Mouse (Mus musculus): ENCODE data around the gene Mpzl1.

Gene Mpzl1

DNA sequence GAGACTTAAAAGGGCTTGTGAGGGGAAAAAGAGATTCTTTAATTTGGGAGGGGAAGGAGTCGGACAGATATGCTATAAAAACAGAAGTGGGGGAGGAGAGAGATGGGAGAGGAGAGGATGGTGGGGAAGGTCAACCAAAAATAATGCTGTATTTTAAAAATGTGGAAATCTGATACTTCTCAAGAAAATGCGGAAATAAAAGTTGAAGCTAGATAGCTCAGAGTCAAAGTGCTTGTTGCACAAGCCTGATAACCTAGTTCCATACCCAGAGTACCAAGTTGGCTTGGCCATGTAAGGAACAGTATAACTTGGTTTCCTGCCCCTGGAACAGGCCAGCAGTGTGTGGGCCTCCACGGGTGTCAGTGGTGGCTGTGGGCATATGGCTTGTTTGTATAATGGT lies 19.5 kb downstream of the Mpzl1 start:
- no peak for DNase-seq (ENCODE audit: low spot score)

DNA sequence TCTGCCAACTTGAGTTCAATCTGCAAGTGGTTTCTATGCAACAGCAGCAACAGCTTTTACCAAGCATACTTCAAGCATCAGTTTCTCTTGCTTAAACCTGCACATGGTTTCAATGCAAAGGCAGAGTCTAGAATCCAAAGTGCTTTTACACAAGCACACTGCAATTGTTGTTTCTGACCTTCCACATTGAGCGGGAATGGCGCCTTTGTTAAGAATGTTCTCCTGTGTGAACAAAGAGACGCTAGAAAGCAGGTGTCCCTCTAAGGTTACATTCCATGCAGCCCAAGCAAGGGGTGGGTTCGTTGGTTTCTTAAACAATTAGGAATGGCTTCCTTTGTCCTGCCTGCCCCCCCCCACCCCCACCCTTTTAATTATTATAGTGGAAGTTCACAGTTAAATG lies 20.4 kb downstream of the Mpzl1 start:
- DNase-seq (ENCODE audit: low spot score): no peak

DNA sequence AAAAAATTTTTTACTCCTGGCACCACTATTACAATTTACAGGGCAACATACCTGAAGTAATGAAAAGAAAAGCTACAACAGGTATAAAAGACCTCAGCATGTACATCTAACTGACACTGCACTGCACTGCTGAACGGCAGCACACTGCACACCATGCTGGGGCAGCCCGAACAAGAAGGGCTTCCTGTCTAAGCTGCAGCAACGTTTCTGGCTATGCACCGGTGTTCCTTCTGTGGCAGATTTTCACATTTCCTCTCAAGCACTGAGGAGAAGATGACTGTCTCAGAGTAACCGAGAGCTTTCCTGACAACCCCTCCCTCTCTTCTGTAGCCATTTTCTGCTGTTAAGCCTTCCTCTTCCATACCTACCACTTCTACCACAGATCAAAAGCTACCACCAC lies 21.6 kb downstream of the Mpzl1 start:
- no peak for DNase-seq (ENCODE audit: low spot score)

GRCm38 (mm10) chr1:165610321-165610999 lies 23.9 kb downstream of the Mpzl1 start:
- DNase-seq (ENCODE audit: low spot score): no peak

DNA sequence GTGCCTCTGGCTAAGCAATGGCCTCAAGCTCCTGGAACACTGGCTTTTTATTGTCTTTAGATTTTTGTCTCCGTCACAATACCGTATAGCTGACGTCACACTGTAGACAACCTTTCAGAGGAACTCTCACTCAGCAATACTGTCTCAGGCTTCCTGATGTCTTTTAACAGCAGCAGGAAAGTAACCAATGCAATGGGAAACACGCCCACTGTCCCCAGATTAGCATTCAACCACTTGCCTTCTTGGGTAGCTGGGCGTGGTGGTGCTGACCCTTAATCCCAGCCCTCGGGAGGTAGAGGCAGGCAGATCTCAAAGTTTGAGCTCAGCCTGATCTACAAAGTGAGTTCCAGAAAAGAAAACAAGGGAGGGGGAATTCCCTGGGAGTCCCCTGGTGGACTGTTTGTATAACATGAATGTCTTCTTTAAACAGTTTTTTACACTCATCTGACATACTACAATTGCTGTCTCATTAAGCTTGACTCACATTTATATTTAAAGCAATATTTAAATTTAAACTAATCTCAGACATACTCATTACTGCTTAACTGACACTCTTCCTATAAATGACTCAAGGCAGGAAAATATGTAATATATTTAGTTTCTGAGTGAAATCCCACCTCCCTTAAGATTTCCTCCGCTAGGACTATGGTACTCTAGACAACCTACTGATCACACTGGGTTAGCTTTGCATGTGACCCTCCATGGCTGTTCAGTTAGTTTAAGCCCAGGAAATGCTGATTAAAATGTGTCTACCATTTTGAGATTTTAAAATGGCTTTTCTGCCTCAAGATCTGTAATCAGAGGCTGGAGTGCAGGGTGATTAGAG lies 24.6 kb downstream of the Mpzl1 start:
- DNase-seq (ENCODE audit: low spot score): no peak

DNA sequence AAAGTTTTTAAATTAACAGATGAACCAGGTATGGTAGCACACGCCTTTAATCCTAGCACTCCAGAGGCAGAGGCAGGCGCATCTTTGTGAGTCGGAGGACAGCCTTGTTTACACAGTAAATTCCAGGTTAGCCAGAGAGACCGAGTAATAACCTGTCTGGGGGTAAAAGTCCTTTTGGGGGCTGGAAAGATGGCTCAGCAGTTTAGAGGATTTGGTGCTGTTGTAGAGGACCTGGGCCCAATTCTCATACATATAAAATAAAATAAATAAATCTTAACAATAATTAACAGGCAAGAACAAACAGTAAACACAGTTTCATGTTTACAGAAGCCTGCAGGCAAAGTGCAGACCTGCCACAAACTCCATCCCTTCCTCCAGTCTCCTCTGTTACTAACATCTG lies 25.4 kb downstream of the Mpzl1 start:
- DNase-seq (ENCODE audit: low spot score): no peak

GRCm38 (mm10) chr1:165605774-165606173 lies 28.6 kb downstream of the Mpzl1 start:
- DNase-seq (ENCODE audit: low spot score): no peak

DNA sequence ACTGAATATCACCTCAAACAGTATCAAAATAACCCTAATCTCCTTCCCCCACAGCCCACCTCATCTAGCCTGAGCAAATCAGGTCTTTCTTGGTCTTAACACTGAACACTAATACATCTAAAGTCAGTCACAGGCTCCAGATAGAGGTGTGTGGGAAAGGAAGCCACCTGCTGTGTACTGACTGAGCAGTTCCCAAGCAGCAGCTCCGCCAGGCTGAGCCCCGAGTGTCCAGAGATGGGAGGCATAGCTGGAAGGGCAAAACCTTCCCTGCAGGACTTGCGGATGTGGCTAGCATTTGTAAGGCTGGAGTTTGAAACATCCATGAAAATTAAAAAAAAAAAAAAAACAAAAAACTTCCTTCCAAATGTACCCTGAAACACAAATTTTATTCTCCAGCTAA lies 29.2 kb downstream of the Mpzl1 start:
- no peak for DNase-seq (ENCODE audit: low spot score)

GRCm38 (mm10) chr1:165604203-165604602 lies 30.1 kb downstream of the Mpzl1 start:
- DNase-seq (ENCODE audit: low spot score): no peak

GRCm38 (mm10) chr1:165603218-165603617 lies 31.1 kb downstream of the Mpzl1 start:
- DNase-seq (ENCODE audit: low spot score): no peak

DNA sequence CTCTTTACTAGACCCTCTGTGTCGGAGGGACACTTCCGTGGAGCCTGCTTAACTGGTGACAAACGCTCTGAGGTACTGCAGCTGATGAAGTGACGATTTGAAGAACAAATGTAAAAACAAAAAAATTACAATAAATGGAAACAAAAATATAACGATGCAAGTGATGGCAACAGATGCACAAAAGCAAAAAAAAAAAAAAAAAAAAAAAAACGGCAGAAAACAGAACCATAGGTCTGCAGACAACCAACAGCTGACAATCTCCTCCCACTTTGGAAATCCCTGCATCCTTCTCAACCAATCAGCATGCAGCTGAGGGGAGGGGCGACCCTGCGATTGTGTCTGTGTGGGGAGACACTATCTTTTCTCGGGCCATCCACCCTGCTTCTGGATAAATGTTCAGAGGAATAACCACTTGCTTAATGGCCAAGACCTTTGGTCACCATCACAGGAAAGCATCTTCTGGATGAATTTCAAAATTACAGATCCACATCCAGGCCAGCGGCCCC lies 32.5 kb downstream of the Mpzl1 start:
- no peak for DNase-seq (ENCODE audit: low spot score)

DNA sequence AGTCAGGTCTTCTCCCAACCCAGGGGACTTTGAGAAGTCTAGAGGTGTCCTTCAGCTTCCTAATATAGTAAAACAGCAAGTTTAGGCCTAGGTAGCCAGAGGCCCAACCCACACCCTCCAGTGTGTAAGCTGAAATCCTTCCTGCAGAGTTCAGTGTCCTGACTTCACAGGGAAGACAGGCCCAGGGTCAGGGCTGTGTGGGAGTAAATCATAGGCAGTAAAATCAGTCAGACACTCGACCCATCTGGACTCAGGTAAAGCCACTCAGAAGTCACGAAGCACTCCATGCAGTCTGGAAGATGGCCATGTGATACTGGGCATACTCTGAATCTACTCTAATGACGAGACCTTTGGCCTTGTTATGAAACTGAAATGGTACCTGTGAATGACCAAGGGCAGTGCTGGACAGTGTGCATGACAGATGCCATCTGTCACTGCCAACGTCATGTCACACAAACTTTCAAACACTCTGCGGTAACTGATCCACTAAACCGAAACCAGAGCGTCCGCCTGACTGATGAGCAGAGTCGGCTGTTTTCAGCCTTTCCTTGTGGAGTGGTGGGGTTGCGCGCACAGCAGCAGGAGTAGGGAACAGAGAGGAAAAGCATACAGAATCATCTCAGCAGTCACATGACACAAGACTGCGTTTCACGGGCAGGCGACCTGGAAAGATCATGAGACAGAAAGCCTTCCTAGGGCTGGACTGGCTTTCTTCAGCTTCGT lies 39.5 kb downstream of the Mpzl1 start:
- DNase-seq (ENCODE audit: low spot score): no peak

GRCm38 (mm10) chr1:165592295-165593082 lies 41.8 kb downstream of the Mpzl1 start:
- no peak for DNase-seq (ENCODE audit: low spot score)

- no peak for DNase-seq (ENCODE audit: low spot score)
Measured at GRCm38 (mm10) chr1:165590760-165591159, 43.6 kb downstream of the Mpzl1 start.

- DNase-seq (ENCODE audit: low spot score): no peak
Measured at GRCm38 (mm10) chr1:165589280-165590048, 44.9 kb downstream of the Mpzl1 start.

DNA sequence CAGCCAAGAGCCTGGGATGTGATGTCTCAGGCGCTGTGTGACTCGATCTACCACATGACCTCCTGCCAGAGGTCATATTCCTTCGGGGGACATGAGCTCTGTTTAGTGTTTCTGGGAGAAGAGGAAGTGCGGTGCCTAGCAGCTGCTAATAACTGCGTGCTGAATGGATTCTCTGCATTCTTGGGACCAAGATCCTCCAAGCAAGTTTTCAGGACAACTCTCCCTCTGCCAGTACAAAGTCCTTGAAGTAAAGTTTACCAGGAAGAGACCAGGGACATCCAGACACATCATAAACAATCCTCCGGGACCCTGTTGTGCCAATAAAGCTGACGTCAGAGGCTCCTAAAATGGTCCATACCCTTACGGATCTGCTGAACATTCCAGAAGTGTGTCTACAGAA lies 46.5 kb downstream of the Mpzl1 start:
- DNase-seq (ENCODE audit: low spot score): no peak

DNA sequence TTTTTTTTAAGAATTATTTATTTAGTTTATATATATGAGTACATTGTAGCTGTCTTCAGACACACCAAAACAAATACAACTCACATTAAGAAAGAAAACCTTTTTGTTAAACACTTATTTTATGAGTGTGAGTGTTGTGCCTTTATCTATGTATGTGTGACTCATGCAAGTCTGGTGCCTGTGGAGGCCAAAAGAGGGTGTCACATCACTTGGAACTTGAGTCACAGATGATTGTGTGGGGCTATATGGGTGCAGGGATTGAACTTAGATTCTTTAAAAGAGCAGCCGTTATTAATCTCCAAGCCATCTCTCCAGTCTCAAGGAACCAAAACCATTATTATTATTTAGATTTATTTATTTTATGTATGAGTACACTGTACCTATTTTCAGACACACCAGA lies 48.0 kb downstream of the Mpzl1 start:
- no peak for DNase-seq (ENCODE audit: low spot score)

DNA sequence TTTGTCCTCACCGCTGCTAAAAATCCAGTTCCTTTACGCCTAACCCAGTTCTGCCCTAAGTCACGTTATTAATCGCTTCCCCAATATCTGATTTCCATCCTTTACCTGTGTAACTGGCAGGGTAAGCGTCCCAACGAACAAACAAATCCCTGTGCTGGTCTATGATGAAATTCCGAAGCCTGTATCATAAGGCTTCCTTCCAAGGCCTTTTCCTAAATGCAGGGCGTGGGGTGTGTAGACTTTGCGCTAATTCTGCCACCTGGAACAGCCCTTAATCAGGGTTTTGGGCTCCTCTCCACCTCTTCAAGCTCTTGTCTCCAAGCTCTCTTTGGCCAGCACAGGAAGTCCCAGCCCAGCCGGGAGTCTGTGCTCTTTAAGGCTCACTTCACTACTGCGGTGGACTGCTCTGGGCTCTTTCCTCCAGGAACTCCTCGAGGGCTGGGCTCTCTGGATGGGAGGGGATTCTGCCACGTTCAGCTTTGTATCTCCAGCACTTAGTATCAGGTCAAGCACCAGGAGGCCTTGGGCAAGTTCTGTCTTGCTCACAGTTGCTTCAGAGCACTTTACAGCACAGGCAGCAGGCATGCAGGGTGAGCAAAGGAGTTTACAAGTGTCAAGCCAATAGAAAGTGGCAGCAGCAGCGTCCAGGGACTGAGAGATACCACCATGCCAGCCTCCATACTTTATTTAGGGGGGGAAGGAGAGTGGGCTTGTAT lies 48.8 kb downstream of the Mpzl1 start:
- no peak for DNase-seq (ENCODE audit: low spot score)

DNA sequence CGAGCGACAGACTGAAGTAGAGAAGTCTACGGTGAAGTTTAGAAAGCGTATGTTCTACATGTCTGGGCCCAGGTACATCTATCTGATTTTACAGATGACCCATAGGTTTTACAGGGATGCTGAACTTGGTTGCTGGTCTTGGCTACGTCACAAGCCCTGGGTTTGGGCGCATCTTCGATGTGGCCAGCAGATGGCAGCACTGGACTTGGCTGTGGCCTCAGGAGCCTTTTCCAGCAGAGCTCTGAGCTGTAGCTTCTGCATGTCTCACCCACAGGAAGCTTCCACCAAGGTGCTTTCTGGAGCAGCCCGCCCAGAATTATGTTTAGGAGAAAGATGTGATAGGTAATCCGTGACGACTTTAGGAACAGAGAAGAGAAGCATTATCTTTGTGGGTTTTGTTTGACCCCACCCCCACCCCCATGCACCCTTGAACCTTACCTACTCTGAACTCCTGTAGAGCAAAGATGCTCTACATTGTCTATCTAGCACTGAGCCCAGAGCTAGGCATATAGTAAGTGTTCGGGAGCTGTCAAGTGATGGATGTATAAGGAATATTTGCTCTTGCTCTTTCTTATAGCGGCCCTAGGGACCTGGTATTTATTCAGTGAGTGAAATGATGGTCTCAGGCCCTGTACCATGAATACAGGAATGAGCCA lies 50.7 kb downstream of the Mpzl1 start:
- DNase-seq (ENCODE audit: low spot score): peak; percentile 71

- DNase-seq (ENCODE audit: low spot score): no peak
Measured at GRCm38 (mm10) chr1:165581255-165581654, 53.1 kb downstream of the Mpzl1 start.

Data from ovary, postnatal 10 days (tissue).